Mouse (Mus musculus) thymus, adult 18-20 months (tissue): ENCODE data around the gene Tecta.

Experiments
- DNase-seq, 2 experiments: peaks; one replicate each; pipeline ENCODE4 v3.0.0; 2022; ENCODE audit warnings: mixed read lengths in 2 of 2

Tecta gene

GRCm38 (mm10) chr9:42385656-42386055 is 14.1 kb downstream of the Tecta start:
- DNase-seq, result no peak

GRCm38 (mm10) chr9:42382628-42383347 is 16.9 kb downstream of the Tecta start:
- no peak for DNase-seq

- no peak for DNase-seq
Measured at GRCm38 (mm10) chr9:42382063-42382462, 17.7 kb downstream of the Tecta start.

DNA sequence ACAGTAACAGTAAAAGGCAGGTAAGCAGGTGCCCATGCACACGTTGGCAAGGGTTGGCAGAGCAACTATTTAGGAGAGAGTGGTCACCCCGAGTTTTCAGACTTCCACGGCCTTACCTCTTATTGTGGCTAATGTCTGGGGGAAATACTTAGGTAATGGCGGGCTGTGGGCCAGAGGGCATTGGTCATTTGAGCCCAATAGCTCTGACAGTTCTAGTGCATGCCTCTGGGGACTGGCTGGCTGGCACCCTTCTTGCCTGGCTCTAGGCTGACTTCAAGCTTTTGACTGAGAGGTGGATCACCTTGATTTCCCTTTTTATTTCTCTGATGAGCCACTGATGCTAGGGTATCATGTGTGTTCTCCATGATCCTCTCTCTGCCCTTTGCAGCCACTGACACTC is 21.7 kb downstream of the Tecta start:
- no peak for DNase-seq

DNA sequence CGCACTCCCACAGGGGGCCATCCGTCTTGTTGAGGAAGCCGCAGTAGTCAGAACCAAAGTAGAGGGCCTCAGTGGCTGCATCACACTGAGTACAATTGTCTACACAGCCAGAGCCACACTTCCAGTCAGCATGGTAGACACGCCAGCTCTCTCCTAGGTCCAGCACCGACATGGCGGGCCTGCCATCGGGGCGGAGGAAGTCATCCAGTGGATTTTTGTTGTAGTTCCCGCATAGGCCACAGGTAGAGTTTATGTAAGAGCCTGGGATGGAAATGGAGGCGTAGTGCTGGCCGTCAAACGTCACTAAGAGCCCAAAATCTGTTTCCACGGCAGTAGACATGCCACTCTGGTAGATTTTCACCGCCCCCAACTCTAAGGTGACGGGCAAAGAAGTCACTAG is 22.1 kb downstream of the Tecta start:
- DNase-seq, result no peak

GRCm38 (mm10) chr9:42371670-42372368 is 27.9 kb downstream of the Tecta start:
- DNase-seq, result no peak

GRCm38 (mm10) chr9:42357585-42357984 is 42.1 kb downstream of the Tecta start:
- DNase-seq, result no peak

- no peak for DNase-seq
Measured at GRCm38 (mm10) chr9:42354871-42355270, 44.9 kb downstream of the Tecta start.

DNA sequence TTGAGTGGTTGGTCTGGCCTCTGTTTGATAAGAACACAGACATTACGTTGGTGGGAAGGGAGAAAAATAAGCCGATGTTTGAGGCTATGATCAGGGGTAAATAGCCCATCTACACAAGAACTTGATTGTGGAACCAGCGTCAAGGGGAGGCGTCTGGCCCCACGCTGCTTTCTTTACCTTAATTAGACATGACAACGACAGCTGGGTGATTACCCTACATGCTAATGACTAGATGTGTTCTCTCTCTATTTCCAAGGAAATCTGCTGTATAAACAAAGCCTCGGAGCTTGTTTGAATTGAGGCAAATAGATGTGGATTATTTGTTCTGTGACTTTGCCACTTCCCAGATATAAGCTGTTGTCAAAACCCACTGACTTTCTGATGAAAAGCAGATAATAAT is 49.9 kb downstream of the Tecta start:
- no peak for DNase-seq

DNA sequence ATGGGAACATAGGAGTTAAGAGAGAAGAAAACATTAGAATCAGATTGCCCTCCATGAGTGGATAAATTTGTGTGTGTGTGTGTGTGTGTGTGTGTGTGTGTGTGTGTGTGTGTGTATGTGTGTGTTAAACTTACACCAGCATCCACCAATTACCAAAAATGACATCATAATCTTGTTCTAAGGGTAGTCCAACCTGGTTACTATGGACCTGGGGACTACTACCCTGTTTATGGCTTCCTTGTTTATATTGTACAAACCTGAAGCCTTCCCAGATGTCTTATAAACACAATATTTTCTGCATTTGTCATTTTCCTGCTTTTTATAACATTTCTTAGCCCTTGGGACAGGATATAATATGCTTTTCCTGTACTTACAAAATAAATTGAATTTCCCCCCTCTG is 53.4 kb downstream of the Tecta start:
- no peak for DNase-seq

- no peak for DNase-seq
Measured at GRCm38 (mm10) chr9:42339151-42339550, 60.6 kb downstream of the Tecta start.

GRCm38 (mm10) chr9:42337026-42337425 is 62.7 kb downstream of the Tecta start:
- DNase-seq, result no peak

DNA sequence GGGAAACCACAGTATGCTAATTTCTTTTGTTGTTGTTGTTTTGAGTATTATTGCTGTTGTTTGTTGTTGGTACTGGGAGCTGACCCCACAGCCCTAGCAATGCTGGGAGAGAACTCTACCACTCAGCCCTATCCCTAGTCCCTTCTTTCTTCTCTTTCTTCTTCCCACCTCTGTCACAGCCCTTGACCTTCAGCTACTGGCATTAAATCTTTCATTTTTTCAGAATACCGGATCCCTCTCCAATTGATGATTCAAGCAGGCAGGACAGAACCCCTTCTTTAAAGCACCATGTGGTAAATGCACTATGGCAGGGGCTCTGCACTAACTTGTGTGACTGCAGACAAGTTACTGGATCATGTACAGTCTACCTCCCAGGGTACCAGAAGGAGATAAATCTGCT is 63.2 kb downstream of the Tecta start:
- DNase-seq, result no peak

DNA sequence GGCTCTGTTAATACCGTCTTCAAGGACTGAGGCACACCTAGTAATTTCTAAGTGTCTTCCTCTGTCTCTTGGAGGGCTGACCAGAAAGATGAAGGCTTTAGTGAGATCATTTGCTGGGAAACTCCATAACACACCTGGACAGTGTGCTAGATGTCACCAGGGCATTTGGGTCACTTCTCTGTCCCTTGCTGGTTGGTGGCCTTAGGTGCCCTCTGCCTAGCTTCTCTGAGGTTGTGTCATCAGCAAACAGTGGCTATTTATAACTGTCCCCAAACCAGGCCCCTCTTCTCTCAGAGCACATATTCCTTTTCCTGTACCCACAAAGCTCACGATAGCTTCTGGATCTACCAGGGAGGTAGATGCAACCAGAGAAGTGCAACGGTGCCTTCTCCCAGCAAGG is 64.8 kb downstream of the Tecta start:
- no peak for DNase-seq

- DNase-seq, result no peak
Measured at GRCm38 (mm10) chr9:42332692-42333091, 67.0 kb downstream of the Tecta start.

DNA sequence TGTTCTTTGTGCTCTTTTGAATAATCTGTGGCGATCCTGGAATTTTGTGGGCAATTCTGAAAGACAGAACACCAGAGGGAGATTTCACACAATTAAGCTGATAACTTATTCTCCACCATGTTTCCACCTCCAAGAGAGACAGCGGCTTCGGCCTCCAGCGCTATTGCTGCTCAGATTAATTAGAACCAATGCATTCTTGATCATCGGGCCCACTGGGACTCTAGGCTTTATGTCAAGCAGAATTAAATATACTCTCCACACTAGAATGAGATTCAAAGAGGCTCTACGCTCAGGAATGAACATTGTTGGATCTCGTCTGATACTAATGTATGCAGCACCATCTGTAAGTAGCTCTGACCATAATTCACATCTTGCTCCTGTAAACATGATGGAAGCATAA is 68.4 kb downstream of the Tecta start:
- DNase-seq, result no peak

DNA sequence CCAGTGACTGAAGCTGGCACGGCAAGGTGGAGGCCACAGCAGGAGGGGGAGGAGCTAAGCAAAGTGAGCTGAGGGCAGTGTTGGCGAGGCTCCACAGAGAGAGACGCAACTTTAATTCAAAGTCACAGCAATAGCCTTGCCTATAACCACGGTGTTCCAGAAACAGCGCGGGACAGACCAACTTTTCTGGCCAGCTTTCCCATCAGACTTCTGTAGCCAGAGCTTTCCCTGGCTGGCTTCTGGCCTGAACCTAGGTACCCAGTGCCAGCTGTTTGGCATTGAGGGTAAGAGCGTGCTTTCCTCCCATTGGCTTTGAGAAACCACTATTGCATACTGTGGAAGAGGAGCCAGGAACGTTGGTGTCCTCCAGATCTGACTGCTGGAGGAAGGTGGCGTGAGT is 70.0 kb downstream of the Tecta start:
- no peak for DNase-seq

- DNase-seq, result no peak
Measured at GRCm38 (mm10) chr9:42326688-42327440, 72.9 kb downstream of the Tecta start.

DNA sequence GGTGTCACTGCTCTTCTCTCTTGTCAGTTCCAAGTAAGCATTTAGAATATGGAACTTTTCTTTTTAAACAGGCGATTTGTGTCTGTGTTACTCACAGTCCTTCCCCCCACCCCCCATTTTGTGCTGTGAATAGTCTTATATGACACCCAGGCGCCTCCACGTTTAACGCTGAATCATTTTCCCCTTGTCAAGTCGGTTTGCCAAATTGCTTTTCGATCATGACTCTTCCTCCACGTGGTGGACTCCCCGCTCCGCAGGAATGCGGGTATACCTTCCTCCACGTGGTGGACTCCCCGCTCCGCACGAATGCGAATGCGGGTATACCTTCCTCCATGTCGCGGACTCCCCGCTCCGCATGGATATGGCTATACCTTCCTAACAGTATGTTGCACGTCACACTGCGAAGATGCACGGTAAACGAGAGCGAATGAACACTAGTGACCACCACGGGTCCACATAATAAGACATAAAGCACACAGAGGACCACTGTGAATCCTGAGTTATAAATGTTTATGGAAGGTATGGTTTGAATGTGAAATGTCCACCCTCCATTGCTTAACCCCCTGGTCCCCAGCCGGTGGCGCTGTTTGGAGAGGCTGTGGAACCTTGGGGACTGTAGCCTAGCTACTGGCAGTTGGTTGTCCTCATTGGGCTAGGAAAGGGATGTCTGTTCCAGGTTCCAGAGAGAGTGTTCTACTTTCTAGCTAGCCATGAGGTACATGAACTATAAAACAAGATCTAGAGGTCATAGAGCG is 74.9 kb downstream of the Tecta start:
- DNase-seq, result no peak

- no peak for DNase-seq
Measured at GRCm38 (mm10) chr9:42323238-42323637, 76.5 kb downstream of the Tecta start.

- DNase-seq, result no peak
Measured at GRCm38 (mm10) chr9:42321442-42321841, 78.3 kb downstream of the Tecta start.

- DNase-seq, result no peak
Measured at GRCm38 (mm10) chr9:42320616-42321015, 79.1 kb downstream of the Tecta start.

DNA sequence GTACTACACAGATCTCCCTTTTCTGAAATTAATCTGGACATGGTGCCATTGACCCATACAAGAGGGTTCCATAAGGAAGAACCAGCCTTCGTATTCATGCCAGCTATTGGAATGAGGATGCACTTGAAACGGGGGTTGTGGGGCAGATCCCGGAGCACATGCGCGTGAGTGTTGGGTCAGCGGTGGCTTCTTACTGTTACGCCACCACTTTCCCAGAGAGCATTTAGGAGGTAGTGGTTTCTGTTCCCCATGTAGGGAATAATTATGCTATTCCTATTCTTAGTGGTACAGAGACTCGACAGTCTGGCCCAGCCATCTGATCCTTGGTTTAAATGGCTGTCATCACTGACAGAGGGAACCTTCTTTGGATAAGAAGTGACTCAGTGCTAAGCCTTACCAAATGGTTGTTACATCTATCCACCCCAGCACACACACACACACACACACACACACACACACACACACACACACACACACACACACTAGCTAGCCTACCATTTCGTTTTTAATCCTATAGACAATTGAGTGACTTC is 81.2 kb downstream of the Tecta start:
- no peak for DNase-seq
